ENCODE assay signal across 7 mouse cellular contexts in the genomic region with DNA sequence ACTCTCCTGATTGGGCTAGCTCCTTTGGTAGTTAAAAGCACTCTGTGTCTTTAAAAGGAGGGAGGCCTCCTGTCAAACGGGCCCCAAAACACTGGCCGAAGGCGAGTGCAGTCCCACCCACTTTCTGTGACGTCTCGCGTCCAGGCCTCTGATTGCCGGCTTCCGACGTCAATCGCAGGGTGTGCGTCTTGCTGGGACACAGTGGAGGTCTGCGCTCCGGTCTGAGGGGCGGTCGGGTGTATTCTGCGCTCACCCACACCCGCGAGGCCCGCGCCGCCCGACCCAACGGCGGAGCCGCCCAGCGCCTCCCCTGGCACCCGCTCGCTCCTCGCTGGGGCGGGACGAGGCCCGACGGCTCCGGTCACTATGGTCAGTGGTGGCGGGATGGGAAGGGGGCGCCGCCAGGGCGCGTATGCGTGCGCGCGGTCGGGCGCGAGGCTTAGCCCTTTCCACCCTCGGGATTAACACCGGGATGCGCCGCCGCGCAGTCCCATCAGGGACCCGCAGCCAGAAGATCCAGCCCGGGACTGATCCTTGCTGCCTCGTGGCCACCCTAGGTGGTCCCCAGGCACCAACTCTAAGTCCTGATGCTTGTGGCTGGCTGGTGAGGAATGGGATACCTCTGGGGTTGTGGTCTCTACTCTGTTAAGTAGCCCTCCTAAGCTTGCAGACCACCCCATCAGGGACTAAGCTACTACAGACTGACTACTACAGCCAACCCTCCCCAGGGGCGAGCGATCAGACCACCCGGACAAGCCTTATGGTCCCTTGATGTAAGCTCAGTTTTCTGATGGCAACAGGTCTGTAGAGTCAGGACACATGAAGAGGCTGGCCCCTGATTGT. TPM values are rescaled to one million over a fixed set of nuclear protein-coding genes. Genes with fewer than 3 reads are reported as not detected.
DNase-seq lines count a peak whose midpoint lies in the region; ATAC-seq lines count a peak whose summit lies in the region.

TSS of gene Otub2 (plus strand) at position 178 of the 843 bp plus-strand sequence.

- no peaks in the 10 kb centered on the region for H3K27me3 ChIP-seq in embryonic facial prominence, embryonic 11.5 days (ENCODE audit: control insufficient read depth, insufficient read depth, low read length)
- H3K27me3 ChIP-seq in limb, embryonic 11.5 days (ENCODE audit: control insufficient read depth, insufficient read depth, low read length) = no peaks in the 10 kb centered on the region
- no peaks in the 10 kb centered on the region for H3K27me3 ChIP-seq in midbrain, embryonic 14.5 days (ENCODE audit: control insufficient read depth, insufficient read depth, low read length)

- H3K36me3 ChIP-seq in embryonic facial prominence, embryonic 11.5 days (replicated peaks; ENCODE audit: control insufficient read depth, insufficient read depth, low read depth, low read length) = no peaks in the 10 kb centered on the region
- no peaks in the 10 kb centered on the region for H3K36me3 ChIP-seq in limb, embryonic 11.5 days (ENCODE audit: control insufficient read depth, insufficient read depth, low read length)
- H3K36me3 ChIP-seq in midbrain, embryonic 14.5 days (ENCODE audit: control insufficient read depth, insufficient read depth, low read length) = no peaks in the 10 kb centered on the region; the same call in 1 of the 2 replicates

- DNase-seq in adrenal gland, postnatal 14 days = peak; percentile 96
- peak; percentile 97 for DNase-seq in embryonic facial prominence, embryonic 11.5 days (ENCODE audit: low spot score)
- DNase-seq in heart, adult 11 months = peak; percentile 100
- DNase-seq in kidney, adult 18-20 months = peak; percentile 97
- peak; percentile 97 for DNase-seq in limb, embryonic 11.5 days (ENCODE audit: low spot score)
- peak; percentile 98 for DNase-seq in midbrain, embryonic 14.5 days
- DNase-seq in spleen, adult 18-20 months = peak; percentile 90 to 93

- no peaks in the 10 kb centered on the region for H3K9me3 ChIP-seq in embryonic facial prominence, embryonic 11.5 days (replicated peaks; ENCODE audit: control insufficient read depth, low read length)
- no peaks in the 10 kb centered on the region for H3K9me3 ChIP-seq in limb, embryonic 11.5 days (ENCODE audit: control insufficient read depth, low read length)
- H3K9me3 ChIP-seq in midbrain, embryonic 14.5 days (ENCODE audit: control insufficient read depth, low read length) = no peaks in the 10 kb centered on the region

- peak within 1 kb of the TSS; percentile 32; the same call in 1 of the 2 replicates for H3K27ac ChIP-seq in embryonic facial prominence, embryonic 11.5 days (replicated peaks; ENCODE audit: low read depth, low read length)
- H3K27ac ChIP-seq in limb, embryonic 11.5 days (replicated peaks; ENCODE audit: low read depth, low read length) = no peak within 1 kb of the TSS
- H3K27ac ChIP-seq in midbrain, embryonic 14.5 days (replicated peaks; ENCODE audit: low read depth, low read length) = peak within 1 kb of the TSS; percentile 66

- no peaks in the 10 kb centered on the region for H3K4me1 ChIP-seq in embryonic facial prominence, embryonic 11.5 days (ENCODE audit: control insufficient read depth, insufficient read depth, low read length)
- H3K4me1 ChIP-seq in limb, embryonic 11.5 days (ENCODE audit: control insufficient read depth, insufficient read depth, low read length) = no peaks in the 10 kb centered on the region
- peaks cover 10% of the 10 kb centered on the region for H3K4me1 ChIP-seq in midbrain, embryonic 14.5 days (ENCODE audit: control insufficient read depth, insufficient read depth, low read length)

- peak within 1 kb of the TSS; percentile 65 for H3K4me2 ChIP-seq in embryonic facial prominence, embryonic 11.5 days (ENCODE audit: low read depth, low read length)
- H3K4me2 ChIP-seq in limb, embryonic 11.5 days (ENCODE audit: low read depth, severe bottlenecking) = peak within 1 kb of the TSS; percentile 69
- H3K4me2 ChIP-seq in midbrain, embryonic 14.5 days (ENCODE audit: low read length) = peak within 1 kb of the TSS; percentile 83

- peak; percentile 98 for ATAC-seq in embryonic facial prominence, embryonic 11.5 days (replicated peaks; ENCODE audit: insufficient number of reproducible peaks, low FRiP score, low TSS enrichment, low read depth)
- peak; percentile 99 for ATAC-seq in limb, embryonic 11.5 days (ENCODE audit: insufficient number of reproducible peaks, low FRiP score, low TSS enrichment, low read depth)
- ATAC-seq in midbrain, embryonic 14.5 days (ENCODE audit: low FRiP score, low TSS enrichment) = peak; percentile 98

- peak within 1 kb of the TSS; percentile 74 for H3K4me3 ChIP-seq in embryonic facial prominence, embryonic 11.5 days (ENCODE audit: low read depth, low read length)
- H3K4me3 ChIP-seq in limb, embryonic 11.5 days (ENCODE audit: low read depth, low read length) = peak within 1 kb of the TSS; percentile 70
- H3K4me3 ChIP-seq in midbrain, embryonic 14.5 days (replicated peaks; ENCODE audit: low read depth, low read length) = peak within 1 kb of the TSS; percentile 76

- under 1% methylated on average over 57 of the region's 58 CpGs for WGBS in embryonic facial prominence, embryonic 11.5 days
- WGBS in limb, embryonic 11.5 days = under 1% methylated on average over 58 of the region's 58 CpGs
- under 1% methylated on average over 58 of the region's 58 CpGs for WGBS in midbrain, embryonic 14.5 days

- H3K9ac ChIP-seq in embryonic facial prominence, embryonic 11.5 days (replicated peaks; ENCODE audit: low read length) = peak within 1 kb of the TSS; percentile 91
- peak within 1 kb of the TSS; percentile 84 for H3K9ac ChIP-seq in limb, embryonic 11.5 days (ENCODE audit: low read length)
- peak within 1 kb of the TSS; percentile 91 for H3K9ac ChIP-seq in midbrain, embryonic 14.5 days (replicated peaks; ENCODE audit: low read length)

RNA-seq across cellular contexts. Expression of gene Otub2, which starts in this region (rescaled TPM):
- total RNA-seq in adrenal gland, postnatal 14 days (2021) = 3.1 and 3.7 TPM in 2 replicates
- 12.2 and 12.5 TPM in 2 replicates for polyA plus RNA-seq in embryonic facial prominence, embryonic 11.5 days (2014; fragmentation: Nextera tagmentation; extraction: Ambion mirVana)
- polyA plus RNA-seq in limb, embryonic 11.5 days (2014; fragmentation: Nextera tagmentation; extraction: Ambion mirVana) = 11.2 and 11.3 TPM in 2 replicates
- 22.9 and 26.3 TPM in 2 replicates for polyA plus RNA-seq in midbrain, embryonic 14.5 days (2014; fragmentation: Nextera tagmentation; extraction: Ambion mirVana)
